Mouse (Mus musculus): ENCODE measurements at regions not wholly inside any gene's neighbourhood (a gene's known extent, or its start where the extent isn't known, plus 50 kb on each side); places are given as distances from the start of the nearest gene placed in this dataset.

- Histone ChIP-seq H3K9ac (ENCODE audit: low read length) (no peak overlapping the region), H3K9me3 (ENCODE audit: control insufficient read depth, low read length) (no peaks in the 10 kb centered on the region), H3K4me1 (ENCODE audit: control insufficient read depth, insufficient read depth, low read length) (no peaks in the 10 kb centered on the region), H3K4me2 (ENCODE audit: low read depth, severe bottlenecking) (no peak overlapping the region), H3K4me3 (ENCODE audit: low read depth, low read length) (no peak overlapping the region), H3K27ac (replicated peaks; ENCODE audit: low read depth, low read length) (no peak overlapping the region), H3K36me3 (ENCODE audit: control insufficient read depth, insufficient read depth, low read length) (no peaks in the 10 kb centered on the region), H3K27me3 (ENCODE audit: control insufficient read depth, insufficient read depth, low read length) (no peaks in the 10 kb centered on the region)
- WGBS: 79% methylated on average over 9 of the region's 9 CpGs
- no peak for ATAC-seq (ENCODE audit: insufficient number of reproducible peaks, low FRiP score, low TSS enrichment, low read depth)
- no peak for DNase-seq (ENCODE audit: low spot score)
Measured at GRCm38 (mm10) chr9:13919739-13920410, 92.4 kb downstream of the Fam76b start.

GRCm38 (mm10) chr9:13920623-13921022 lies 93.1 kb downstream of the Fam76b start:
- 94% methylated on average over 1 of the region's 1 CpGs for WGBS
- Histone ChIP-seq H3K9me3 (ENCODE audit: control insufficient read depth, low read length) (no peaks in the 10 kb centered on the region), H3K4me1 (ENCODE audit: control insufficient read depth, insufficient read depth, low read length) (no peaks in the 10 kb centered on the region), H3K27ac (replicated peaks; ENCODE audit: low read depth, low read length) (no peak overlapping the region), H3K36me3 (ENCODE audit: control insufficient read depth, insufficient read depth, low read length) (no peaks in the 10 kb centered on the region), H3K4me2 (ENCODE audit: low read depth, severe bottlenecking) (no peak overlapping the region), H3K27me3 (ENCODE audit: control insufficient read depth, insufficient read depth, low read length) (no peaks in the 10 kb centered on the region), H3K9ac (ENCODE audit: low read length) (no peak overlapping the region), H3K4me3 (ENCODE audit: low read depth, low read length) (no peak overlapping the region)
- DNase-seq (ENCODE audit: low spot score) (no peak), ATAC-seq (ENCODE audit: insufficient number of reproducible peaks, low FRiP score, low TSS enrichment, low read depth) (no peak)

GRCm38 (mm10) chr9:13932001-13932508 lies 104.5 kb downstream of the Fam76b start:
- H3K36me3 ChIP-seq (ENCODE audit: control insufficient read depth, insufficient read depth, low read length): no peaks in the 10 kb centered on the region
- no peak overlapping the region for H3K27ac ChIP-seq (replicated peaks; ENCODE audit: low read depth, low read length)
- H3K9me3 ChIP-seq (ENCODE audit: control insufficient read depth, low read length): no peaks in the 10 kb centered on the region
- no peak overlapping the region for H3K4me2 ChIP-seq (ENCODE audit: low read depth, severe bottlenecking)
- ATAC-seq (ENCODE audit: insufficient number of reproducible peaks, low FRiP score, low TSS enrichment, low read depth): no peak
- no peak for DNase-seq (ENCODE audit: low spot score)
- 56% methylated on average over 6 of the region's 6 CpGs for WGBS
- H3K4me3 ChIP-seq (ENCODE audit: low read depth, low read length): no peak overlapping the region
- H3K4me1 ChIP-seq (ENCODE audit: control insufficient read depth, insufficient read depth, low read length): no peaks in the 10 kb centered on the region
- no peak overlapping the region for H3K9ac ChIP-seq (ENCODE audit: low read length)
- no peaks in the 10 kb centered on the region for H3K27me3 ChIP-seq (ENCODE audit: control insufficient read depth, insufficient read depth, low read length)

- no peak overlapping the region for H3K27ac ChIP-seq (replicated peaks; ENCODE audit: low read depth, low read length)
- DNase-seq (ENCODE audit: low spot score) (no peak), ATAC-seq (ENCODE audit: insufficient number of reproducible peaks, low FRiP score, low TSS enrichment, low read depth) (no peak)
- no peaks in the 10 kb centered on the region for H3K36me3 ChIP-seq (ENCODE audit: control insufficient read depth, insufficient read depth, low read length)
- no peak overlapping the region for H3K4me3 ChIP-seq (ENCODE audit: low read depth, low read length)
- H3K27me3 ChIP-seq (ENCODE audit: control insufficient read depth, insufficient read depth, low read length): no peaks in the 10 kb centered on the region
- no peak overlapping the region for H3K4me2 ChIP-seq (ENCODE audit: low read depth, severe bottlenecking)
- no peak overlapping the region for H3K9ac ChIP-seq (ENCODE audit: low read length)
- H3K4me1 ChIP-seq (ENCODE audit: control insufficient read depth, insufficient read depth, low read length): no peaks in the 10 kb centered on the region
- H3K9me3 ChIP-seq (ENCODE audit: control insufficient read depth, low read length): no peaks in the 10 kb centered on the region
- 67% methylated on average over 6 of the region's 6 CpGs for WGBS
Measured at GRCm38 (mm10) chr9:13933404-13933803, 105.9 kb downstream of the Fam76b start.

- no peaks in the 10 kb centered on the region for H3K36me3 ChIP-seq (ENCODE audit: control insufficient read depth, insufficient read depth, low read length)
- no peak overlapping the region for H3K4me3 ChIP-seq (ENCODE audit: low read depth, low read length)
- ATAC-seq (ENCODE audit: insufficient number of reproducible peaks, low FRiP score, low TSS enrichment, low read depth): no peak
- no peaks in the 10 kb centered on the region for H3K27me3 ChIP-seq (ENCODE audit: control insufficient read depth, insufficient read depth, low read length)
- no peak for DNase-seq (ENCODE audit: low spot score)
- 85% methylated on average over 2 of the region's 2 CpGs for WGBS
- no peaks in the 10 kb centered on the region for H3K4me1 ChIP-seq (ENCODE audit: control insufficient read depth, insufficient read depth, low read length)
- H3K4me2 ChIP-seq (ENCODE audit: low read depth, severe bottlenecking): no peak overlapping the region
- H3K9me3 ChIP-seq (ENCODE audit: control insufficient read depth, low read length): no peaks in the 10 kb centered on the region
- H3K27ac ChIP-seq (replicated peaks; ENCODE audit: low read depth, low read length): no peak overlapping the region
- no peak overlapping the region for H3K9ac ChIP-seq (ENCODE audit: low read length)
Measured at GRCm38 (mm10) chr9:13937301-13937700, 109.8 kb downstream of the Fam76b start.

- ATAC-seq (ENCODE audit: insufficient number of reproducible peaks, low FRiP score, low TSS enrichment, low read depth): no peak
- no peaks in the 10 kb centered on the region for H3K27me3 ChIP-seq (ENCODE audit: control insufficient read depth, insufficient read depth, low read length)
- no peak for DNase-seq (ENCODE audit: low spot score)
Measured at GRCm38 (mm10) chr9:13946519-13946918, 119.0 kb downstream of the Fam76b start.

GRCm38 (mm10) chr9:13952157-13952556 lies 124.6 kb downstream of the Fam76b start:
- H3K9ac ChIP-seq (ENCODE audit: low read length): no peak overlapping the region
- DNase-seq (ENCODE audit: low spot score) (no peak), ATAC-seq (ENCODE audit: insufficient number of reproducible peaks, low FRiP score, low TSS enrichment, low read depth) (no peak)
- no peaks in the 10 kb centered on the region for H3K27me3 ChIP-seq (ENCODE audit: control insufficient read depth, insufficient read depth, low read length)
- no peaks in the 10 kb centered on the region for H3K9me3 ChIP-seq (ENCODE audit: control insufficient read depth, low read length)
- H3K36me3 ChIP-seq (ENCODE audit: control insufficient read depth, insufficient read depth, low read length): no peaks in the 10 kb centered on the region
- H3K4me2 ChIP-seq (ENCODE audit: low read depth, severe bottlenecking): no peak overlapping the region
- H3K27ac ChIP-seq (replicated peaks; ENCODE audit: low read depth, low read length): no peak overlapping the region
- H3K4me3 ChIP-seq (ENCODE audit: low read depth, low read length): no peak overlapping the region
- H3K4me1 ChIP-seq (ENCODE audit: control insufficient read depth, insufficient read depth, low read length): no peaks in the 10 kb centered on the region

More at GRCm38 (mm10) chr9:13946519-13946918, 119.0 kb downstream of the Fam76b start:
- H3K4me3 ChIP-seq (ENCODE audit: low read depth, low read length): no peak overlapping the region
- 63% methylated on average over 3 of the region's 3 CpGs for WGBS
- no peak overlapping the region for H3K9ac ChIP-seq (ENCODE audit: low read length)
- H3K4me1 ChIP-seq (ENCODE audit: control insufficient read depth, insufficient read depth, low read length): no peaks in the 10 kb centered on the region
- H3K36me3 ChIP-seq (ENCODE audit: control insufficient read depth, insufficient read depth, low read length): no peaks in the 10 kb centered on the region
- no peak overlapping the region for H3K27ac ChIP-seq (replicated peaks; ENCODE audit: low read depth, low read length)
- H3K4me2 ChIP-seq (ENCODE audit: low read depth, severe bottlenecking): no peak overlapping the region
- H3K9me3 ChIP-seq (ENCODE audit: control insufficient read depth, low read length): no peaks in the 10 kb centered on the region

- Histone ChIP-seq H3K27ac (replicated peaks; ENCODE audit: low read depth, low read length) (no peak overlapping the region), H3K27me3 (ENCODE audit: control insufficient read depth, insufficient read depth, low read length) (no peaks in the 10 kb centered on the region), H3K9me3 (ENCODE audit: control insufficient read depth, low read length) (no peaks in the 10 kb centered on the region), H3K9ac (ENCODE audit: low read length) (no peak overlapping the region), H3K4me1 (ENCODE audit: control insufficient read depth, insufficient read depth, low read length) (no peaks in the 10 kb centered on the region), H3K36me3 (ENCODE audit: control insufficient read depth, insufficient read depth, low read length) (no peaks in the 10 kb centered on the region), H3K4me3 (ENCODE audit: low read depth, low read length) (no peak overlapping the region), H3K4me2 (ENCODE audit: low read depth, severe bottlenecking) (no peak overlapping the region)
- WGBS: 73% methylated on average over 7 of the region's 7 CpGs
- DNase-seq (ENCODE audit: low spot score): no peak
- no peak for ATAC-seq (ENCODE audit: insufficient number of reproducible peaks, low FRiP score, low TSS enrichment, low read depth)
Measured at GRCm38 (mm10) chr9:13963140-13963763, 135.7 kb downstream of the Fam76b start.

Measured in limb, embryonic 11.5 days (tissue).